Mouse (Mus musculus): ENCODE results near the gene Gm10717.
"Not testable (repeated sequence)": the region's sequence is repeated elsewhere in the genome, so short reads cannot be mapped to it uniquely, and the experiment has no call there.

DNA sequence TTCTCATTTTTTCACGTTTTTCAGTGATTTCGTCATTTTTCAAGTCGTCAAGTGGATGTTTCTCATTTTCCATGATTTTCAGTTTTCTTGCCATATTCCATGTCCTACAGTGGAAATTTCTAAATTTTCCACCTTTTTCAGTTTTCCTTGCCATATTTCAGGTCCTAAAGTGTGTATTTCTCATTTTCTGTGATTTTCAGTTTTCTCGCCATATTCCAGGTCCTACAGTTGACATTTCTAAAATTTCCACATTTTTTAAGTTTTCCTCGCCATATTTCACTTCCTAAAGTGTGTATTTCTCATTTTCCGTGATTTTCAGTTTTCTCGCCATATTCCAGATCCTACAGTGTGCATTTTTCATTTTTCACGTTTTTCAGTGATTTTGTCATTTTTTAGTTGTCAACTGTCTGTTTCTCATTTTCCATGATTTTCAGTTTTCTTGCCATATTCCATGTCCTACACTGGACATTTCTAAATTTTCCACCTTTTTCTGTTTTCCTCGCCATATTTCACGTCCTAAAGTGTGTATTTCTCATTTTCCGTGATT is 12.4 kb upstream of the Gm10717 start, which contains the start of gene Gm10721:
- TF ChIP-seq GATA1 (IDR thresholded peaks at IDR 0.05; ENCODE audit: borderline replicate concordance, low read length); CTCF (IDR thresholded peaks at IDR 0.05; ENCODE audit: low read depth, low read length); TAL1 (conservative IDR thresholded peaks at IDR 0.05; ENCODE audit: low read depth, low read length); POLR2AphosphoS5 (IDR thresholded peaks at IDR 0.05; ENCODE audit: insufficient replicate concordance, low read depth, low read length): not testable (repeated sequence)

Measured in G1E (cell line).